Mouse (Mus musculus) E14TG2a.4 (cell line): ENCODE data around the gene Tmem117.

ENCODE experiments used
- CTCF ChIP-seq: conservative IDR thresholded peaks from 2 replicates; pipeline ENCODE4 v1.5.1; 2014; ENCODE audit warnings: low read length
- NANOG ChIP-seq: IDR thresholded peaks from 2 replicates; pipeline ENCODE4 v1.6.1; 2014; ENCODE audit warnings: borderline replicate concordance, low read length, mixed read lengths

DNA sequence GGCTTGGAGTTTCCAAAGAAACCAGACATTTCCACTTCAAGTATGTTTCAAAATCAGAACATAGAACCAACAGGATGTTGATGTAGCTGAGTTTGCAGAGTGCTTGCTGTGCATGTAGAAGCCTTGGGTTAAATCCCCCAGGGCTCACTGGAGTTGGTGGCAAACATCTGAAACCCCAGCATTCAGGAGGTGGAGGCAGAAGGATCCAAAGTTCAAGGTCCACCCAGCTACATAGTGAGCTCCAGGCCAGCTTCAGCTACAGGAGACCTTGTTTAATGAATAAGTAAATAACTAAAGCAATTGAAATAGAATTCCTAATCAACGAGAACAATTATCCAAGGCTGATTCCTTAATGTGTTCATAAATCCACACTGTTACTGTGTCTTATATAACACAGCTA, 35.4 kb upstream of the Tmem117 start:
- TF ChIP-seq CTCF = no peak
- TF ChIP-seq NANOG = no peak
